Mouse (Mus musculus) heart, adult 2 months (tissue): Measurements from ENCODE around the gene Slit3. TPM values are rescaled to one million over a fixed set of nuclear protein-coding genes. Genes with fewer than 3 reads are reported as not detected.

Experiments
- DNase-seq, 2 experiments: peaks; one replicate each; pipeline ENCODE4 v3.0.0; 2021
- H3K27ac ChIP-seq: fragments of 200-600 bp; 2 replicates; pipeline ENCODE4 v1.8.1; 2022
- H3K27me3 ChIP-seq: fragments of 200-500 bp; 2 replicates; pipeline ENCODE4 v1.6.1; 2012; ENCODE audit warnings: mild to moderate bottlenecking, low read length, inconsistent platforms, mixed read lengths; ENCODE audit not compliant: control insufficient read depth, insufficient read depth
- H3K36me3 ChIP-seq: fragments of 200-500 bp; 2 replicates; pipeline ENCODE4 v1.6.1; 2012; ENCODE audit warnings: low read length, inconsistent platforms; ENCODE audit not compliant: control insufficient read depth, insufficient read depth
- H3K4me1 ChIP-seq: fragments of 200-500 bp; 2 replicates; pipeline ENCODE4 v1.6.1; 2011; ENCODE audit warnings: low read length; ENCODE audit not compliant: control insufficient read depth, insufficient read depth
- H3K4me3 ChIP-seq: fragments of 200-600 bp; 2 replicates; pipeline ENCODE4 v1.8.1; 2022
- H3K79me2 ChIP-seq: fragments of 200-500 bp; replicated peaks from 2 replicates; pipeline ENCODE4 v1.6.1; 2012; ENCODE audit warnings: mild to moderate bottlenecking, inconsistent platforms, low read length, moderate library complexity, mixed read lengths; ENCODE audit not compliant: control insufficient read depth, insufficient read depth
- H3K9ac ChIP-seq: fragments of 200-500 bp; 2 replicates; pipeline ENCODE4 v1.6.1; 2012; ENCODE audit warnings: low read depth, mild to moderate bottlenecking, control low read depth, inconsistent platforms, low read length, mixed read lengths
- CTCF ChIP-seq: fragments of 200-600 bp; IDR thresholded peaks from 2 replicates; pipeline ENCODE4 v1.8.1; 2022; ENCODE audit warnings: antibody characterized with exemption, mild to moderate bottlenecking, moderate library complexity
- EP300 ChIP-seq: fragments of 200-500 bp; IDR thresholded peaks from 2 replicates; pipeline ENCODE4 v1.6.1; 2011; ENCODE audit warnings: low read depth, low read length, control low read depth; ENCODE audit not compliant: insufficient read depth
- POLR2A ChIP-seq: fragments of 200-500 bp; IDR thresholded peaks from 2 replicates; pipeline ENCODE4 v1.6.1; 2011; ENCODE audit warnings: mild to moderate bottlenecking, low read depth, low read length, control low read depth; ENCODE audit not compliant: insufficient read depth
- WGBS: fragments of 180-500 bp; shearing (Covaris S2); methylation state at CpG from one replicate; pipeline ENCODE4 v1.1.7; 2018; 5-methylcytosine and 5-hydroxymethylcytosine counted together
- intact Hi-C: fragments of 180-260 bp; cut with DNase I; formaldehyde crosslinking; loops from one replicate; pipeline ENCODE4 v1.15.1; 2025
- polyA plus RNA-seq: library from polyadenylated mRNA; depleted of rRNA; stranded (reverse); fragments of >200 nt; gene quantifications from 2 replicates; pipeline ENCODE4 v1.2.3, GENCODE M21; 2012
- total RNA-seq, 2 experiments: library from RNA; stranded (reverse); gene quantifications; 2 replicates each; pipeline ENCODE4 v1.2.3; 2021

The Slit3 gene
- total and polyA plus RNA-seq, 3 experiments: 12.3 to 15.8 (median 14.6) TPM

DNA sequence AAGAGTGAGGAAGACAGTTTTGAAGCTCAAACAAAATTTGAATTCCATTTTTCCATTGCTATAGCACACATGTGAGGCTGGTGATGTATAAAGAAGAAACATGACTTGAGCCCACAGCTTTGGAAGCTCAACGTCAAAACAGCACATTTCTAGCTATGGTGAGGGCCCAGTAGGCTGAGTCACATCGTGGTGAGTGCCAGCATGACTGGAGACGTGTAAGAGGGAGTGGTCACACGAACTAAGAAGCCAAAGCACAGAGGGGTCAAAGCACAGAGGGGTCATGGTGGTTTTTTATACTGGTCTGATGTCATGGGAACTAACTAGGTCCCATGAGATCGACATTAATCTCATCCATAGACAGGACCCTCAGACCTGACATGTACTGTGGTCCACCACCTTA, 10.7 kb downstream of the Slit3 start:
- H3K27ac ChIP-seq: no peak overlapping the region
- TF ChIP-seq CTCF (no peak), EP300 (no peak), POLR2A (no peak)
- no peak for DNase-seq
- 59% methylated on average over 5 of the region's 5 CpGs for WGBS
- H3K4me1 ChIP-seq: no peaks in the 10 kb centered on the region
- H3K9ac ChIP-seq: no peak overlapping the region
- no peaks in the 10 kb centered on the region for H3K36me3 ChIP-seq
- no peaks in the 10 kb centered on the region for H3K79me2 ChIP-seq
- no peak overlapping the region for H3K4me3 ChIP-seq
- intact Hi-C loops: no loop called here
- H3K27me3 ChIP-seq: no peaks in the 10 kb centered on the region

- no peak for DNase-seq
- no peak overlapping the region for H3K4me3 ChIP-seq
- no peaks in the 10 kb centered on the region for H3K79me2 ChIP-seq
- no peaks in the 10 kb centered on the region for H3K27me3 ChIP-seq
- no peaks in the 10 kb centered on the region for H3K4me1 ChIP-seq
- TF ChIP-seq POLR2A: no peak
- no peak for TF ChIP-seq EP300
- TF ChIP-seq CTCF: no peak
- no peak overlapping the region for H3K27ac ChIP-seq
- H3K36me3 ChIP-seq: no peaks in the 10 kb centered on the region
- intact Hi-C loops: no loop called here
- no peak overlapping the region for H3K9ac ChIP-seq
- 80% methylated on average over 9 of the region's 9 CpGs for WGBS
Measured at GRCm38 (mm10) chr11:35136625-35137024, 15.6 kb downstream of the Slit3 start.

DNA sequence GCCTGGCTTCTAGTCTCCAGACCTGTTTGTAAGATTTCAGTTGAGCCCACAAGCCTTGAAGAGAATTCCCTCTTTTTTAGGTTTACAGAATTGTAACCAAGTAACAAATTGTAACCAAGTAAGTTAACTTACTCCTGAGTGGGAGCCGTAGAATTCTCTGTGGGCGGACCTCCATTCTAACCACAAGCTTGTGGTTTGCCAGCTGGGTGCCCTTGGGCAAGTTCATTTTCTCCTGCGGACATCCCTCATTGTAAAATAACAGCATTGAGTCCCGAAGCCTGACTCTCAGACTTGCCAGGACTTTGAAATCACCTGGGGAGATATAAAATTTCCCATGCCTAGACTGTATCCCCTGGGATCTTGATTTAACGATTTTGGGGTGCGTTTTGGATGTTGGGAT, 19.1 kb downstream of the Slit3 start:
- intact Hi-C loops: no loop called here
- H3K27me3 ChIP-seq: no peaks in the 10 kb centered on the region
- no peak for TF ChIP-seq EP300
- TF ChIP-seq CTCF: no peak
- no peak for TF ChIP-seq POLR2A
- no peaks in the 10 kb centered on the region for H3K4me1 ChIP-seq
- no peak overlapping the region for H3K27ac ChIP-seq
- no peak for DNase-seq
- H3K4me3 ChIP-seq: no peak overlapping the region
- H3K36me3 ChIP-seq: no peaks in the 10 kb centered on the region
- H3K9ac ChIP-seq: no peak overlapping the region
- H3K79me2 ChIP-seq: no peaks in the 10 kb centered on the region
- 85% methylated on average over 6 of the region's 6 CpGs for WGBS

GRCm38 (mm10) chr11:35142202-35142601, 21.2 kb downstream of the Slit3 start:
- Histone ChIP-seq H3K9ac (no peak overlapping the region), H3K27ac (no peak overlapping the region), H3K4me1 (no peaks in the 10 kb centered on the region), H3K79me2 (no peaks in the 10 kb centered on the region), H3K27me3 (no peaks in the 10 kb centered on the region), H3K36me3 (no peaks in the 10 kb centered on the region), H3K4me3 (no peak overlapping the region)
- no peak for DNase-seq
- intact Hi-C loops: no loop called here
- WGBS: 84% methylated on average over 5 of the region's 5 CpGs
- no peak for TF ChIP-seq EP300
- no peak for TF ChIP-seq CTCF
- no peak for TF ChIP-seq POLR2A

GRCm38 (mm10) chr11:35142698-35143360, 21.8 kb downstream of the Slit3 start:
- Histone ChIP-seq H3K4me1 (no peaks in the 10 kb centered on the region), H3K27ac (no peak overlapping the region), H3K36me3 (no peaks in the 10 kb centered on the region), H3K27me3 (no peaks in the 10 kb centered on the region), H3K79me2 (no peaks in the 10 kb centered on the region), H3K9ac (no peak overlapping the region), H3K4me3 (no peak overlapping the region)
- no peak for TF ChIP-seq EP300
- no peak for TF ChIP-seq CTCF
- no peak for TF ChIP-seq POLR2A
- intact Hi-C loops: no loop called here
- 58% methylated on average over 7 of the region's 7 CpGs for WGBS
- DNase-seq: no peak

- 87% methylated on average over 11 of the region's 11 CpGs for WGBS
- intact Hi-C loops: no loop called here
- no peaks in the 10 kb centered on the region for H3K36me3 ChIP-seq
- no peak for DNase-seq
- no peaks in the 10 kb centered on the region for H3K79me2 ChIP-seq
- H3K9ac ChIP-seq: no peak overlapping the region
- no peak overlapping the region for H3K4me3 ChIP-seq
- no peak for TF ChIP-seq POLR2A
- no peak for TF ChIP-seq CTCF
- TF ChIP-seq EP300: no peak
- no peaks in the 10 kb centered on the region for H3K4me1 ChIP-seq
- no peak overlapping the region for H3K27ac ChIP-seq
- H3K27me3 ChIP-seq: no peaks in the 10 kb centered on the region
Measured at GRCm38 (mm10) chr11:35147818-35148445, 26.9 kb downstream of the Slit3 start.
